Mouse (Mus musculus) spleen, embryonic (tissue): ENCODE results near the gene Efcab1.

Source experiments
- CTCF ChIA-PET: fragments of 350-600 bp; sonication (Branson Sonifier 250); formaldehyde crosslinking; loops from one replicate; lab custom pipeline; 2022; lab: Charles Lee

Efcab1 gene

DNA sequence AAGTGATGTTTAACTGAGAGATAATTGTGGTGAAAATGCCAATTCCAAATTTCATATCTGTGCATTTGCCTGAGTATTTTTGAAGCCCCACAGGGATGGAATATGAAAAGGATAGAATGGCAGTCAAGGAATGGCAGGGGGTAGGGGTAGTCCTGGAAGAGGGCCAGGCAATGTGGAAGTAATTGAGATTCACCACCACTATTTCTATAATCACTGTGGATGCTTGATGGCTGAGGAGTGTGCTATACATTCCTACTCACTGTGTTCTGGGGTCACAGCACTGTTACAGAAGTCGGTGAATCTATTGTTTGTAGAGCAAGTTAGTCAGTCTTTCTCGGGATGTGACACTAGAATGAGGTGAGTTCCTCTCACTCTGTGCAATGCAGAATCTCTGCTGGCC lies 108.3 kb downstream of the Efcab1 start:
- CTCF ChIA-PET, result no interaction called here
